Mouse (Mus musculus): ENCODE data around the gene Wnt10b. TPM values are rescaled to one million over a fixed set of nuclear protein-coding genes. Genes with fewer than 3 reads are reported as not detected.
A peak's percentile ranks its signal among the peaks of the same experiment; 100 is the strongest.
"Not testable (repeated sequence)": the region's sequence is repeated elsewhere in the genome, so short reads cannot be mapped to it uniquely, and the experiment has no call there.

Wnt10b gene
- total RNA-seq, 2 experiments from 2014 or later = 0.63 to 0.64 TPM

- intact Hi-C loops (cut with DNase I) = no loop called here
- no peak for DNase-seq (ENCODE audit: extremely low spot score in 1 of 2, low spot score in 2 of 2)
Measured at GRCm38 (mm10) chr15:98778191-98778770, 331 bp upstream of the Wnt10b start.

- intact Hi-C loops (cut with DNase I) = no loop called here
- no peak for DNase-seq (ENCODE audit: extremely low spot score in 1 of 2, low spot score in 2 of 2)
Measured at GRCm38 (mm10) chr15:98777005-98777616, 839 bp downstream of the Wnt10b start.

GRCm38 (mm10) chr15:98776280-98777004, 1.5 kb downstream of the Wnt10b start:
- intact Hi-C loops (cut with DNase I) = no loop called here
- DNase-seq (ENCODE audit: extremely low spot score in 1 of 2, low spot score in 2 of 2) = peak in 1 of 2 experiments; percentile 47

GRCm38 (mm10) chr15:98775533-98775932, 2.4 kb downstream of the Wnt10b start:
- intact Hi-C loops (cut with DNase I) = no loop called here
- no peak for DNase-seq (ENCODE audit: extremely low spot score in 1 of 2, low spot score in 2 of 2)

GRCm38 (mm10) chr15:98774096-98774495, 3.9 kb downstream of the Wnt10b start:
- DNase-seq (ENCODE audit: extremely low spot score in 1 of 2, low spot score in 2 of 2) = no peak
- intact Hi-C loops (cut with DNase I) = no loop called here

- intact Hi-C loops (cut with DNase I) = no loop called here
- peak in 1 of 2 experiments; percentile 38 for DNase-seq (ENCODE audit: extremely low spot score in 1 of 2, low spot score in 2 of 2)
Measured at GRCm38 (mm10) chr15:98772511-98773211, 5.3 kb downstream of the Wnt10b start.

- intact Hi-C loops (cut with DNase I) = no loop called here
- DNase-seq (ENCODE audit: extremely low spot score in 1 of 2, low spot score in 2 of 2) = no peak
Measured at GRCm38 (mm10) chr15:98771813-98772425, 6.0 kb downstream of the Wnt10b start.

- DNase-seq (ENCODE audit: extremely low spot score in 1 of 2, low spot score in 2 of 2) = no peak
Measured at GRCm38 (mm10) chr15:98768259-98768658, 9.7 kb downstream of the Wnt10b start.

GRCm38 (mm10) chr15:98765929-98766328, 12.0 kb downstream of the Wnt10b start:
- intact Hi-C loops (cut with DNase I) = no loop called here
- no peak for DNase-seq (ENCODE audit: extremely low spot score in 1 of 2, low spot score in 2 of 2)

More at GRCm38 (mm10) chr15:98768259-98768658, 9.7 kb downstream of the Wnt10b start:
- intact Hi-C loops (cut with DNase I) = no loop called here

- DNase-seq (ENCODE audit: extremely low spot score in 1 of 2, low spot score in 2 of 2) = peak; percentile 95 to 98
- intact Hi-C loops (cut with DNase I) = no loop called here
Measured at GRCm38 (mm10) chr15:98762670-98763529, 15.1 kb downstream of the Wnt10b start, which contains the start of gene Arf3. Arf3 (minus strand) TSS chr15:98763214.

- intact Hi-C loops (cut with DNase I) = no loop called here
- peak; percentile 56 to 91 for DNase-seq (ENCODE audit: extremely low spot score in 1 of 2, low spot score in 2 of 2)
Measured at GRCm38 (mm10) chr15:98762201-98762621, 15.7 kb downstream of the Wnt10b start.

- DNase-seq (ENCODE audit: extremely low spot score in 1 of 2, low spot score in 2 of 2) = no peak
- intact Hi-C loops (cut with DNase I) = no loop called here
Measured at GRCm38 (mm10) chr15:98754125-98754524, 23.8 kb downstream of the Wnt10b start.

- DNase-seq (ENCODE audit: extremely low spot score in 1 of 2, low spot score in 2 of 2) = no peak
- intact Hi-C loops (cut with DNase I) = no loop called here
Measured at GRCm38 (mm10) chr15:98753021-98753423, 24.9 kb downstream of the Wnt10b start.

- DNase-seq (ENCODE audit: extremely low spot score in 1 of 2, low spot score in 2 of 2) = no peak
- intact Hi-C loops (cut with DNase I) = no loop called here
Measured at GRCm38 (mm10) chr15:98749093-98749492, 28.9 kb downstream of the Wnt10b start.

GRCm38 (mm10) chr15:98747296-98747695, 30.7 kb downstream of the Wnt10b start:
- no peak for DNase-seq (ENCODE audit: extremely low spot score in 1 of 2, low spot score in 2 of 2)
- intact Hi-C loops (cut with DNase I) = no loop called here

GRCm38 (mm10) chr15:98746344-98746965, 31.5 kb downstream of the Wnt10b start:
- no peak for DNase-seq (ENCODE audit: extremely low spot score in 1 of 2, low spot score in 2 of 2)
- intact Hi-C loops (cut with DNase I) = no loop called here

- intact Hi-C loops (cut with DNase I); DNase-seq (ENCODE audit: extremely low spot score in 1 of 2, low spot score in 2 of 2): not testable (repeated sequence)
Measured at GRCm38 (mm10) chr15:98743863-98744262, 34.1 kb downstream of the Wnt10b start.

Data from left cerebral cortex, postnatal 10 days (tissue).